Comparison of ENCODE assay signal across 14 mouse cellular contexts in the genomic region with DNA sequence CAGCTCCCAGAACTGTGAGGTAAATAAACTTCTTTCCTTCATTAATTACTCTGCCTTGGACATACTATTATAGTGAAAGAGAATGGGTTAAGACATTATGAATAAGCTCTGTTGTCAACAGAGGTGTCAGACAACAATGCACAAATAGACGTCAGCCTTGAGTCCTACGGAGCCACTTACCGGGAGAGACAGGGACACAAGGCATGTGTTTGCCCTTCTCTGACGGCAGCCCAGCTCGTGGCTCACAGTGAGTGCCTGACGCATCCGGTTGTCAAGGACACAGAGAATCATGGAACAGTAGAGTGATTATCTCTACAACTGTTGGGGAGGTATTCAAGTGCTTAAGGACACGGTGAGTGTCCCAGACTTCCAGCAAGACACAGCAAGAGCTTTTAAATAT. TPM values are rescaled to one million over a fixed set of nuclear protein-coding genes. Genes with fewer than 3 reads are reported as not detected.
DNase-seq lines count a peak whose midpoint lies in the region; ATAC-seq lines count a peak whose summit lies in the region.
"Had no signal": no experiment of that assay in that cellular context is flagged by ENCODE, and none has a peak within 500 bp of the region (broad histone marks: within the 10 kb centered on the region; RNA-seq: fewer than 3 reads in every experiment).

No protein-coding gene starts in this region.

- no peaks in the 10 kb centered on the region for H3K9me3 ChIP-seq in forebrain, embryonic 11.5 days (ENCODE audit: control insufficient read depth, low read length)
- H3K9me3 ChIP-seq: embryonic facial prominence, embryonic 13.5 days; intestine, embryonic 15.5 days; limb, embryonic 13.5 days; stomach, embryonic 15.5 days had no signal

- no peak overlapping the region for H3K4me3 ChIP-seq in forebrain, embryonic 11.5 days (ENCODE audit: low read depth, low read length)
- H3K4me3 ChIP-seq: embryonic facial prominence, embryonic 13.5 days; intestine, embryonic 15.5 days; limb, embryonic 13.5 days; stomach, embryonic 15.5 days had no signal

- peak; percentile 88 for ATAC-seq in forebrain, embryonic 11.5 days (replicated peaks; ENCODE audit: low FRiP score)
- ATAC-seq: intestine, embryonic 15.5 days had no signal

- DNase-seq in R1 (ENCODE audit: low read depth, low spot score): peak; percentile 5
- DNase-seq in adrenal gland, postnatal 10 days: peak; percentile 41
- peak; percentile 55 for DNase-seq in forebrain, embryonic 11.5 days (ENCODE audit: low spot score)
- peak; percentile 17 for DNase-seq in mesoderm, embryonic 11.5 days (ENCODE audit: low read depth, low spot score)
- no peak for DNase-seq in spleen, adult 18-20 months
- no peak for DNase-seq in kidney, postnatal 10 days
- no peak for DNase-seq in testis, postnatal 14 days (ENCODE audit: low spot score)
- no peak for DNase-seq in layer of hippocampus, adult 18-20 months (ENCODE audit: low spot score in 2 of 2)
- DNase-seq: cerebellum, adult 11 months; lung, embryonic 14.5 days had no signal

- no peak overlapping the region for H3K9ac ChIP-seq in forebrain, embryonic 11.5 days (ENCODE audit: low read length)
- H3K9ac ChIP-seq: embryonic facial prominence, embryonic 13.5 days; intestine, embryonic 15.5 days; limb, embryonic 13.5 days; lung, embryonic 14.5 days; stomach, embryonic 15.5 days had no signal

- no peaks in the 10 kb centered on the region for H3K4me1 ChIP-seq in forebrain, embryonic 11.5 days (replicated peaks; ENCODE audit: control insufficient read depth, insufficient read depth, low read length)
- H3K4me1 ChIP-seq: embryonic facial prominence, embryonic 13.5 days; intestine, embryonic 15.5 days; limb, embryonic 13.5 days; stomach, embryonic 15.5 days had no signal

- H3K27ac ChIP-seq in forebrain, embryonic 11.5 days (ENCODE audit: low read depth, low read length): no peak overlapping the region
- H3K27ac ChIP-seq: embryonic facial prominence, embryonic 13.5 days; intestine, embryonic 15.5 days; limb, embryonic 13.5 days; stomach, embryonic 15.5 days had no signal

- no peak overlapping the region for H3K4me2 ChIP-seq in forebrain, embryonic 11.5 days (ENCODE audit: low read depth, low read length, severe bottlenecking)
- H3K4me2 ChIP-seq: embryonic facial prominence, embryonic 13.5 days; intestine, embryonic 15.5 days; limb, embryonic 13.5 days; lung, embryonic 14.5 days; stomach, embryonic 15.5 days had no signal

- 31% methylated on average over 8 of the region's 8 CpGs for WGBS in forebrain, embryonic 11.5 days

- H3K36me3 ChIP-seq in forebrain, embryonic 11.5 days (ENCODE audit: control insufficient read depth, insufficient read depth, low read length): no peaks in the 10 kb centered on the region
- H3K36me3 ChIP-seq: intestine, embryonic 15.5 days; stomach, embryonic 15.5 days had no signal

- no peaks in the 10 kb centered on the region for H3K27me3 ChIP-seq in forebrain, embryonic 11.5 days (ENCODE audit: control insufficient read depth, insufficient read depth, low read length)
- H3K27me3 ChIP-seq: embryonic facial prominence, embryonic 13.5 days; intestine, embryonic 15.5 days; limb, embryonic 13.5 days; stomach, embryonic 15.5 days had no signal

RNA-seq across cellular contexts. Expression of a gene that starts 57.8 kb away (rescaled TPM):
- total RNA-seq in adrenal gland, postnatal 10 days (2021): 10 to 100 TPM; 54.1 to 55.6 TPM
- 25.4 and 27.8 TPM in 2 replicates for polyA plus RNA-seq in forebrain, embryonic 11.5 days (2014; fragmentation: Nextera tagmentation; extraction: Ambion mirVana)
- total RNA-seq in layer of hippocampus, adult 18-20 months (2021): 10 to 100 TPM; 50.5 to 52.0 TPM

Comparison
In these comparisons a context has a peak if more than half of its experiments do, and no peak if none do; other contexts are left out.
1. DNase-seq: peak in R1 (single experiment), adrenal gland, postnatal 10 days (single experiment), forebrain, embryonic 11.5 days (single experiment) and mesoderm, embryonic 11.5 days (single experiment); none in spleen, adult 18-20 months (0 of 2), kidney, postnatal 10 days (single experiment), testis, postnatal 14 days (single experiment) and layer of hippocampus, adult 18-20 months (0 of 2).